ENCODE assay signal across 25 mouse cellular contexts in genomic region chr10:87041265-87041664, GRCm38 (mm10). TPM values are rescaled to one million over a fixed set of nuclear protein-coding genes. Genes with fewer than 3 reads are reported as not detected.
DNase-seq lines count a peak whose midpoint lies in the region; ATAC-seq and TF ChIP-seq lines count a peak whose summit lies in the region.
"Had no signal": no experiment of that assay in that cellular context is flagged by ENCODE, and none has a peak within 500 bp of the region (broad histone marks: within the 10 kb centered on the region; RNA-seq: fewer than 3 reads in every experiment).

No protein-coding gene starts in this region.

- no peaks in the 10 kb centered on the region for H3K9me3 ChIP-seq in forebrain, embryonic 11.5 days (ENCODE audit: control insufficient read depth, low read length)
- H3K9me3 ChIP-seq in forebrain, embryonic 15.5 days: no peaks in the 10 kb centered on the region
- H3K9me3 ChIP-seq in forebrain, embryonic 14.5 days (replicated peaks; ENCODE audit: control insufficient read depth, low read length): no peaks in the 10 kb centered on the region
- H3K9me3 ChIP-seq in forebrain, postnatal 0 days (ENCODE audit: low read length): no peaks in the 10 kb centered on the region
- no peaks in the 10 kb centered on the region for H3K9me3 ChIP-seq in hindbrain, embryonic 12.5 days (replicated peaks)
- H3K9me3 ChIP-seq in hindbrain, postnatal 0 days (ENCODE audit: low read length): no peaks in the 10 kb centered on the region
- H3K9me3 ChIP-seq: heart, embryonic 10.5 days; heart, embryonic 13.5 days; intestine, embryonic 15.5 days had no signal

- H3K27ac ChIP-seq in forebrain, embryonic 11.5 days (ENCODE audit: low read depth, low read length): no peak overlapping the region
- H3K27ac ChIP-seq in forebrain, embryonic 15.5 days (replicated peaks): no peak overlapping the region
- H3K27ac ChIP-seq in forebrain, embryonic 14.5 days (ENCODE audit: low read depth, low read length): no peak overlapping the region
- no peak overlapping the region for H3K27ac ChIP-seq in forebrain, postnatal 0 days (ENCODE audit: low read depth, low read length)
- H3K27ac ChIP-seq in hindbrain, embryonic 12.5 days: no peak overlapping the region
- no peak overlapping the region for H3K27ac ChIP-seq in hindbrain, postnatal 0 days
- H3K27ac ChIP-seq: heart, adult 2 months; heart, embryonic 10.5 days; heart, embryonic 13.5 days; hindbrain, embryonic 14.5 days; intestine, embryonic 15.5 days had no signal

- H3K36me3 ChIP-seq in forebrain, embryonic 11.5 days (ENCODE audit: control insufficient read depth, insufficient read depth, low read length): no peaks in the 10 kb centered on the region
- no peaks in the 10 kb centered on the region for H3K36me3 ChIP-seq in forebrain, embryonic 15.5 days
- no peaks in the 10 kb centered on the region for H3K36me3 ChIP-seq in forebrain, embryonic 14.5 days (ENCODE audit: control insufficient read depth, insufficient read depth, low read length)
- H3K36me3 ChIP-seq in forebrain, postnatal 0 days (ENCODE audit: insufficient read depth): no peaks in the 10 kb centered on the region
- H3K36me3 ChIP-seq in hindbrain, embryonic 12.5 days: no peaks in the 10 kb centered on the region
- H3K36me3 ChIP-seq in hindbrain, postnatal 0 days (ENCODE audit: insufficient read depth, low read length): no peaks in the 10 kb centered on the region
- H3K36me3 ChIP-seq: heart, embryonic 10.5 days; heart, embryonic 13.5 days; intestine, embryonic 15.5 days had no signal

- H3K4me2 ChIP-seq in forebrain, embryonic 11.5 days (ENCODE audit: low read depth, low read length, severe bottlenecking): no peak overlapping the region
- no peak overlapping the region for H3K4me2 ChIP-seq in forebrain, embryonic 15.5 days (replicated peaks)
- H3K4me2 ChIP-seq in forebrain, embryonic 14.5 days (ENCODE audit: low read length): no peak overlapping the region
- no peak overlapping the region for H3K4me2 ChIP-seq in forebrain, postnatal 0 days (ENCODE audit: low read depth)
- no peak overlapping the region for H3K4me2 ChIP-seq in hindbrain, embryonic 12.5 days (replicated peaks)
- no peak overlapping the region for H3K4me2 ChIP-seq in hindbrain, postnatal 0 days (ENCODE audit: low read depth, low read length)
- H3K4me2 ChIP-seq: heart, embryonic 13.5 days; hindbrain, embryonic 14.5 days; intestine, embryonic 15.5 days had no signal

- no peak for DNase-seq in forebrain, embryonic 11.5 days (ENCODE audit: low spot score)
- no peak for DNase-seq in forebrain, embryonic 14.5 days (ENCODE audit: low spot score)
- no peak for DNase-seq in forebrain, postnatal 0 days
- no peak for DNase-seq in hindbrain, postnatal 0 days (ENCODE audit: low spot score)
- peak; percentile 34 for DNase-seq in ZHBTc4 (ENCODE audit: low read depth, low spot score)
- no peak for DNase-seq in cerebellum, adult 11-12 months
- DNase-seq: adrenal gland, postnatal 10 days; adrenal gland, postnatal 36 days; cerebellum, adult 11 months; cerebellum, adult 8-10 months; cerebellum, postnatal 14 days; gastrocnemius, postnatal 25 days; heart, adult 2 months; heart, postnatal 14 days; kidney, adult 11 months; kidney, adult 8-10 months had no signal

- H3K27me3 ChIP-seq in forebrain, embryonic 11.5 days (ENCODE audit: control insufficient read depth, insufficient read depth, low read length): no peaks in the 10 kb centered on the region
- H3K27me3 ChIP-seq in forebrain, embryonic 15.5 days: no peaks in the 10 kb centered on the region
- no peaks in the 10 kb centered on the region for H3K27me3 ChIP-seq in forebrain, embryonic 14.5 days (replicated peaks; ENCODE audit: control insufficient read depth, insufficient read depth, low read length)
- no peaks in the 10 kb centered on the region for H3K27me3 ChIP-seq in forebrain, postnatal 0 days (ENCODE audit: insufficient read depth, low read length)
- peaks cover 9% of the 10 kb centered on the region for H3K27me3 ChIP-seq in hindbrain, embryonic 12.5 days
- no peaks in the 10 kb centered on the region for H3K27me3 ChIP-seq in hindbrain, postnatal 0 days (ENCODE audit: insufficient read depth, low read length)
- H3K27me3 ChIP-seq: intestine, embryonic 15.5 days had no signal

- no peak for TF ChIP-seq CTCF in forebrain, postnatal 0 days (IDR thresholded peaks at IDR 0.05; ENCODE audit: low read depth)
- no peak for TF ChIP-seq CTCF in hindbrain, postnatal 0 days (IDR thresholded peaks at IDR 0.05; ENCODE audit: low read depth)

- 0 out of 2 replicates have a peak, but pooled peaks have one; percentile 50 for ATAC-seq in forebrain, embryonic 11.5 days (replicated peaks; ENCODE audit: low FRiP score)
- no peak for ATAC-seq in forebrain, embryonic 15.5 days (replicated peaks)
- peak; percentile 58; the same call in 1 of the 2 replicates for ATAC-seq in forebrain, embryonic 14.5 days
- no peak for ATAC-seq in forebrain, postnatal 0 days
- peak; percentile 62 for ATAC-seq in hindbrain, embryonic 12.5 days (ENCODE audit: low FRiP score)
- no peak for ATAC-seq in hindbrain, postnatal 0 days
- ATAC-seq: intestine, embryonic 15.5 days had no signal

- H3K4me3 ChIP-seq in forebrain, embryonic 11.5 days (ENCODE audit: low read depth, low read length): no peak overlapping the region
- H3K4me3 ChIP-seq in forebrain, embryonic 15.5 days: no peak overlapping the region
- no peak overlapping the region for H3K4me3 ChIP-seq in forebrain, embryonic 14.5 days (ENCODE audit: low read depth, low read length)
- no peak overlapping the region for H3K4me3 ChIP-seq in forebrain, postnatal 0 days (ENCODE audit: low read depth, low read length)
- no peak overlapping the region for H3K4me3 ChIP-seq in hindbrain, embryonic 12.5 days
- H3K4me3 ChIP-seq in hindbrain, postnatal 0 days (ENCODE audit: low read length): no peak overlapping the region
- H3K4me3 ChIP-seq: heart, adult 2 months; heart, embryonic 10.5 days; heart, embryonic 13.5 days; intestine, embryonic 15.5 days had no signal

- no peak overlapping the region for H3K9ac ChIP-seq in forebrain, embryonic 11.5 days (ENCODE audit: low read length)
- no peak overlapping the region for H3K9ac ChIP-seq in forebrain, embryonic 15.5 days (replicated peaks)
- no peak overlapping the region for H3K9ac ChIP-seq in forebrain, embryonic 14.5 days (ENCODE audit: low read length)
- no peak overlapping the region for H3K9ac ChIP-seq in forebrain, postnatal 0 days
- no peak overlapping the region for H3K9ac ChIP-seq in hindbrain, embryonic 12.5 days
- no peak overlapping the region for H3K9ac ChIP-seq in hindbrain, postnatal 0 days (replicated peaks; ENCODE audit: low read length)
- H3K9ac ChIP-seq: heart, embryonic 13.5 days; hindbrain, embryonic 14.5 days; intestine, embryonic 15.5 days had no signal

- peaks cover 7% of the 10 kb centered on the region; the same call in 1 of the 2 replicates for H3K4me1 ChIP-seq in forebrain, embryonic 11.5 days (replicated peaks; ENCODE audit: control insufficient read depth, insufficient read depth, low read length)
- H3K4me1 ChIP-seq in forebrain, embryonic 15.5 days: peaks cover 9% of the 10 kb centered on the region
- peaks cover 8% of the 10 kb centered on the region; the same call in 1 of the 2 replicates for H3K4me1 ChIP-seq in forebrain, embryonic 14.5 days (ENCODE audit: control insufficient read depth, insufficient read depth, low read length)
- no peaks in the 10 kb centered on the region for H3K4me1 ChIP-seq in forebrain, postnatal 0 days (ENCODE audit: insufficient read depth)
- peaks cover 13% of the 10 kb centered on the region for H3K4me1 ChIP-seq in hindbrain, embryonic 12.5 days
- 0 out of 2 replicates have a peak, but pooled peaks cover 3% of the 10 kb centered on the region for H3K4me1 ChIP-seq in hindbrain, postnatal 0 days (ENCODE audit: insufficient read depth, low read length)
- H3K4me1 ChIP-seq: intestine, embryonic 15.5 days had no signal

- 65% methylated on average over 7 of the region's 7 CpGs for WGBS in forebrain, embryonic 11.5 days
- 46% methylated on average over 7 of the region's 7 CpGs for WGBS in forebrain, embryonic 15.5 days
- 38% methylated on average over 7 of the region's 7 CpGs for WGBS in forebrain, embryonic 14.5 days
- 50% methylated on average over 7 of the region's 7 CpGs for WGBS in forebrain, postnatal 0 days
- 46% methylated on average over 7 of the region's 7 CpGs for WGBS in hindbrain, embryonic 12.5 days
- WGBS in hindbrain, postnatal 0 days: 50% methylated on average over 7 of the region's 7 CpGs

RNA-seq across cellular contexts. Expression of gene 1700113H08Rik, which starts 16.6 kb away (rescaled TPM):
- polyA plus RNA-seq in forebrain, embryonic 11.5 days (2014; fragmentation: Nextera tagmentation; extraction: Ambion mirVana): not detected in 2 replicates
- polyA plus RNA-seq in forebrain, embryonic 15.5 days (2015; fragmentation: Nextera tagmentation; extraction: Ambion mirVana): 0.45 and 0.47 TPM in 2 replicates
- polyA plus RNA-seq in forebrain, embryonic 14.5 days (2014; fragmentation: Nextera tagmentation; extraction: Ambion mirVana): not detected in 2 replicates
- total RNA-seq in forebrain, postnatal 0 days (2014; rRNA removed): not detected in 2 replicates
- 0.27 and 0.30 TPM in 2 replicates for polyA plus RNA-seq in forebrain, postnatal 0 days (2015; fragmentation: Nextera tagmentation; extraction: Ambion mirVana)
- 0.25 and 0.30 TPM in 2 replicates for polyA plus RNA-seq in hindbrain, embryonic 12.5 days (2016; fragmentation: Nextera tagmentation; extraction: Ambion mirVana)
- total RNA-seq in hindbrain, postnatal 0 days (2014; rRNA removed): 0.89 TPM in 1 of 2 replicates, not detected in the other
- 0.25 and 0.39 TPM in 2 replicates for polyA plus RNA-seq in hindbrain, postnatal 0 days (2015; fragmentation: Nextera tagmentation; extraction: Ambion mirVana)
- total RNA-seq: adrenal gland, adult 18-20 months; adrenal gland, postnatal 36 days; ES-E14; heart, adult 2 months; hematopoietic stem cell, adult 5-6 weeks had no signal
- polyA plus RNA-seq: heart, embryonic 10.5 days; heart, embryonic 13.5 days; hindbrain, embryonic 14.5 days; intestine, embryonic 15.5 days had no signal

RNA-seq across cellular contexts. Expression of gene Stab2, which starts 33.4 kb away (rescaled TPM):
- polyA plus RNA-seq in forebrain, embryonic 11.5 days (2014; fragmentation: Nextera tagmentation; extraction: Ambion mirVana): 0.27 TPM in 1 of 2 replicates, not detected in the other
- 0.08 TPM in 1 of 2 replicates, not detected in the other for polyA plus RNA-seq in forebrain, embryonic 15.5 days (2015; fragmentation: Nextera tagmentation; extraction: Ambion mirVana)
- 0.25 and 0.32 TPM in 2 replicates for polyA plus RNA-seq in forebrain, embryonic 14.5 days (2014; fragmentation: Nextera tagmentation; extraction: Ambion mirVana)
- 0.19 and 0.31 TPM in 2 replicates for total RNA-seq in forebrain, postnatal 0 days (2014; rRNA removed)
- 0.04 and 0.08 TPM in 2 replicates for polyA plus RNA-seq in forebrain, postnatal 0 days (2015; fragmentation: Nextera tagmentation; extraction: Ambion mirVana)
- 0.14 and 0.36 TPM in 2 replicates for polyA plus RNA-seq in hindbrain, embryonic 12.5 days (2016; fragmentation: Nextera tagmentation; extraction: Ambion mirVana)
- total RNA-seq in hindbrain, postnatal 0 days (2014; rRNA removed): 0.42 TPM in 1 of 2 replicates, not detected in the other
- 0.10 and 0.42 TPM in 2 replicates for polyA plus RNA-seq in hindbrain, postnatal 0 days (2015; fragmentation: Nextera tagmentation; extraction: Ambion mirVana)

Comparison
In these comparisons a context has a peak if more than half of its experiments do, and no peak if none do; other contexts are left out.
1. ATAC-seq: peak in forebrain, embryonic 11.5 days (single experiment), forebrain, embryonic 14.5 days (single experiment) and hindbrain, embryonic 12.5 days (single experiment); none in forebrain, embryonic 15.5 days (single experiment), forebrain, postnatal 0 days (single experiment) and hindbrain, postnatal 0 days (single experiment).